Mouse (Mus musculus) cerebellum, adult 2 months (tissue): Measurements from ENCODE around the gene Ccdc189.

Experiments used
- CTCF ChIP-seq: fragments of 200-500 bp; IDR thresholded peaks from 2 replicates; pipeline ENCODE4 v1.5.1; 2011; ENCODE audit warnings: low read depth, mild to moderate bottlenecking, control low read depth, low read length, moderate library complexity, borderline replicate concordance; ENCODE audit not compliant: insufficient read depth
- POLR2A ChIP-seq: fragments of 200-500 bp; IDR thresholded peaks from 2 replicates; pipeline ENCODE4 v1.6.1; 2011; ENCODE audit warnings: low read length, control low read depth, borderline replicate concordance; ENCODE audit not compliant: insufficient read depth

DNA sequence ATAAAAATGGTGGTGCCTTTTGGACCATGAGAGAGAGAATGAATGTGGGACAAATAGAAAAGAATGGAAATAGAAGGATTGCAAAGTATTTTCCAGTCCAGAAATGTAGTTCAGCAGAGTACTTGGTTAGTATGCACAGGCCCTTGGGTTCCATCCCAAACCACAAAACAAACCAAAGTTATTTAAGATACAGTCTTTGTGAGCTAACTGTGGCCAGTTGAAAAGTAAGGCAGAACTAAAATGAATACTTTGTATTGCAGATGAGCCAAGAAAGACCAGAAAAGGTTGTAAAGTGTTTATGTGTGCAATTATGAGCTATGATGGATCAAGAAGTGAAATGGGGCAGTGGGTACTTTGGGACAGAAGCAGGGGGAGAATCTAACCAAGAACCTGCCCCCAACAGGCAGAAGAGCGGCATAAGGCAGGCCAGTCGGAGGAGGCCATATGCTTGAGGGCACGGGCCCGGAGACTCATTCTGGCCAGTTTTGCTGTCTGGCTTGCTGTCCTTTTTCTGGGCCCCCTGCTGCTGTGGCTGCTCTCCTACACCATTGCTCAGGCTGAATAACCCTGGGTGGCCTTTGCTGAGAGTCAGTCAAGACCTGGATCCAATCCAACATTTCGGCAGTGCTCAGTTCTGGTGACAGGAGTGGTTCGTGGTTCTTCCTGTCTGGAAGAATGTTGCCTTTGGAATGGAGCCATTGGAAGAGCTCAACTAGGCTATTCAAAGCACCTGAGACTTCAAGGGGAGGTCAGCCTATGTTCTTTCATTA is 23.8 kb downstream of the Ccdc189 start:
- TF ChIP-seq CTCF, result peak; percentile 34; the same call in 1 of the 2 replicates
- TF ChIP-seq POLR2A, result no peak
